Mouse (Mus musculus) kidney, adult 2 months (tissue): ENCODE data around the gene Smyd1.

Experiments
- CTCF ChIP-seq: fragments of 200-500 bp; conservative IDR thresholded peaks from 2 replicates; pipeline ENCODE4 v1.5.1; 2011; ENCODE audit warnings: low read depth, mild to moderate bottlenecking, control low read depth, low read length, moderate library complexity, mixed read lengths; ENCODE audit not compliant: insufficient read depth, insufficient read length
- POLR2A ChIP-seq: fragments of 200-500 bp; IDR thresholded peaks from one replicate; pipeline ENCODE4 v1.6.1; 2011; ENCODE audit warnings: low read depth, low read length, control low read depth

DNA sequence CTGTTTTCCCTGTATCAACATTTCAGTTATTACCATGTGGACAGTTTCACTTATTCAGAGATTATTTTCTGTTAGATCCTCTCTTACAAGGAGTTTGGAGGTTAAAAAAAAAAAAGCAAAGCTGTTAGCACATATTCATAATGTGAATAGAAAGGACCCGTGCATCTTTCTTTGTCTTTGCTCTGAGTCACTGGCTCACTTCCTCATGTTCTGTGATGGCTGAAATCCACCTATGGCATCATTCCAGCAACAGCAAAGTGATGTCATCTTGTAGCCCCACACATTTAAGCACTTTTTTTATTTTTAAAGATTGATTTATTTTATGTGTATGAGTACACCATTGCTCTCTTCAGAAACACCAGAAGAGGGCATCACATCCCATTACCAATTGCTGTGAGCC, 42.6 kb downstream of the Smyd1 start:
- no peak for TF ChIP-seq CTCF
- no peak for TF ChIP-seq POLR2A
